Mouse (Mus musculus) lung, postnatal 0 days (tissue): ENCODE measurements around the gene Tnik.

Experiments used
- CTCF ChIP-seq: IDR thresholded peaks from 2 replicates; pipeline ENCODE4 v1.5.1; 2016; ENCODE audit warnings: antibody characterized with exemption, mild to moderate bottlenecking
- EP300 ChIP-seq: IDR thresholded peaks from 2 replicates; pipeline ENCODE4 v1.6.1; 2016; ENCODE audit warnings: antibody characterized with exemption, mild to moderate bottlenecking, control low read depth

GRCm38 (mm10) chr3:28723534-28723933 lies 460.5 kb downstream of the Tnik start:
- TF ChIP-seq EP300, result no peak
- peak; percentile 37; the same call in 1 of the 2 replicates for TF ChIP-seq CTCF
